Mouse (Mus musculus) ovary, adult 18-20 months (tissue): ENCODE results near the gene L3hypdh.

ENCODE experiments used
- DNase-seq: peaks from one replicate; pipeline ENCODE4 v3.0.0; 2022; ENCODE audit warnings: low spot score, mixed read lengths

Gene L3hypdh

GRCm38 (mm10) chr12:72085329-72086165 is at the start of gene L3hypdh, which contains the start of gene Jkamp:
TSS of gene L3hypdh (minus strand) at chr12:72085439.
TSS of gene Jkamp (plus strand) at chr12:72085589.
- peak; percentile 100 for DNase-seq

DNA sequence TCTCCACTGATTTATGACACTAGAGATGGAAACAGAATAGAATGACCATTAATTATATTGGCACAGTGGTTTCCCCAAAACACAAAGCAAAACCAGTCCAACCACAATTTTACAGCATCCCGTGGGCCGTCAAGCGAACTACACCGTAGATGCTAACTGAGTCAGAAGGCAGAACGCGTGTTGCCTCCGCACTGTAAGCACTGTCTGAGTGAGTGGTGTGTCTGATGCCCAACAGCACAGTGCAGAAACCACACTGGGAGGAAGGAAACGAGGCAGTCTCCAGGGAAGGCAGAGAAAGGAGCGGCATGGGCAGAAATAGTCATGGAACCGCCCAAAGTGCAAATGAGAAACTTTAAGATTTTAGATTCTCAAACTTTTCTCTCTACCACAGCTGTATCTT is 44.0 kb upstream of the L3hypdh start:
- no peak for DNase-seq

GRCm38 (mm10) chr12:72115686-72116345 is 30.6 kb upstream of the L3hypdh start:
- DNase-seq, result no peak

DNA sequence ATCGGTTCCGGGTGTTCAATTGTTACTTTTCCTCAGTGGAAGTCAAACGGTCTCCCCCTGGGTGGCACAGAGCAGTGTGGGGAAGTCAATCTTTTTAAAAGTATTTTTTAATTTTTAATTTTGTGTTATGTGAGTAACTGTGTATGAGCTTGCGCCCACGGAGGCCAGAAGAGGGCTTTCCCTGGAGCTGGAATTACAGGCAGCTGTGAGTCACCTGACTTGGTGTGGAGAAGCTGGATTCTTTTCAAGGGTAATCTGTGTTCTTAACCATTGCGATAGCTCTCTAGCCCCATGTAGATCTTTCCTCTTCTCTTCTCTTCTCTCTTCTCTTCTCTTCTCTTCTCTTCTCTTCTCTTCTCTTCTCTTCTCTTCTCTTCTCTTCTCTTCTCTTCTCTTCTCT is 29.9 kb upstream of the L3hypdh start:
- DNase-seq, result no peak

DNA sequence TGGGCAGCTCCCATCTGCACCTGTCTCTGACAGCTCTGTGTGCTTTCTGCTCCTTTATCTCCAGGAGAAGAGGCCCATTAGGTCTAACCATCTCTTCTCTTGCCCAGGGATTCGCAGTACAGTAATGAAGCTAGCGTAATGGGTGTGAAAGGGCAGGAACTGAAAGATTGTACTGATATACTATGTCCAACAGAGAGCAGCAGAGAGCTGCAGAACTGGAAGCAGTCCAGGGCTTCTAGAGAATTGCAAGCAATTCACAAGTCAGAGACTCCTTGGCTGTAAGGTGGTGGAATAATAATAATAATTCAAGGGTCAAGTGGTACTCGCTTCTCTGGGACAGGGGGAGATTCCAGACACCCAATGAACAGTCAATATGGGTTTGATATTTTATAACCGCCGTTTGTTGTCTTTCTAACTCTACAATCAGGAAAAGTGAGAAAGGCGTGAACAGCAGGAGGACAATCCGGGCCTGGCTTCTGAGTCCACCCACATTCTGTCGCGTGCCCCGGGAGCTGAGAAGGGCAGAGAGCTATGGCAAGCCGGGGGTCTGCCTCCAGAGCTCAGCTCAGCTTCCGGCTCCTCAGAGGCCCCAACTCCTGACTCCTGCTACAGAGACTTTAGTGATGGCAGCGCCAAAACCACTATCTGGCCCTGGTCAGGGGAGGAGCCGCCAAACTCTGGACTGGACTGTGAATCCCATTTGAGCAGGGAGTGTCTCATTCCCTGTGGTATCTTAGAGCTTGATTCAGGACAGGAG is 19.5 kb upstream of the L3hypdh start:
- peak; percentile 32 for DNase-seq

DNA sequence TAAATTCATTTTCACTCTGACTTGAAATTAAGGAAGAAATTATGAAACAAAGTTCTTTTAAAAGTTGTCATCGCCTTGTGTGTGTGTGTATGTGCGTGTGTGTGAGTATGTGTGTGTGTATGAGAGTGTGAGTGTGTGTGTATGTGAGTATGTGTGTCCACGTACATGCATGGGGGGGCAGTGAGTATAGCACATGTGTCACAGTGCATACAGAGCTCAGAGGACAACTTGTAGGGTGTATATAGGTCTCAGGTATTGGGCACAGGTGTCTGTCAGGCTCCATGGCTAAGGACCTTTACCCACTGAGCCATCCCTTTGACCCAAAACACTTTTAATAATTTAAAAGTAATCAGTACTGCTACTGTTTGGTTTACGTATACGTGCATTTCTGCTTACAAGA is 18.8 kb upstream of the L3hypdh start:
- DNase-seq, result no peak

DNA sequence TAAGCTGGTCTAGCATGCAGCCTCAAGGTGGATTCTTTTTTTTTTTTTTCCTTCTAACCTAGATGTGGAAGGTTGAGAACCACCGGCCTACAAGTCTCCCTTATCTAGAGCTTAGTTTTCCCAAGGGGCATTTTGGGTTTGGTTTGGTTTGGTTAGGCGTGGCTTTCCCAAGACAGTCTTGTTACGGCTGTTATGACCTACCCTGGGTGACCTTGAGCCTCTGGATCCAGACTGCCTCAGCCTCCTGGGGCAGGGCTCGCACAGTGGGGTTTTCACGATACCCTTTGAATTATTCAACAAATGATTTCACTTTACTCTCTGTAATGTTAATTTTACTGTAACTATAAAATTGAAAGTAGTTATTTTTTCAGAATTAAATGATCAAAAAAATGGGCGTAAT is 17.5 kb upstream of the L3hypdh start:
- no peak for DNase-seq

GRCm38 (mm10) chr12:72096966-72097365 is 11.7 kb upstream of the L3hypdh start:
- DNase-seq, result no peak

- DNase-seq, result no peak
These were observed 4.6 kb upstream of the L3hypdh start for GRCm38 (mm10) chr12:72089802-72090201.

DNA sequence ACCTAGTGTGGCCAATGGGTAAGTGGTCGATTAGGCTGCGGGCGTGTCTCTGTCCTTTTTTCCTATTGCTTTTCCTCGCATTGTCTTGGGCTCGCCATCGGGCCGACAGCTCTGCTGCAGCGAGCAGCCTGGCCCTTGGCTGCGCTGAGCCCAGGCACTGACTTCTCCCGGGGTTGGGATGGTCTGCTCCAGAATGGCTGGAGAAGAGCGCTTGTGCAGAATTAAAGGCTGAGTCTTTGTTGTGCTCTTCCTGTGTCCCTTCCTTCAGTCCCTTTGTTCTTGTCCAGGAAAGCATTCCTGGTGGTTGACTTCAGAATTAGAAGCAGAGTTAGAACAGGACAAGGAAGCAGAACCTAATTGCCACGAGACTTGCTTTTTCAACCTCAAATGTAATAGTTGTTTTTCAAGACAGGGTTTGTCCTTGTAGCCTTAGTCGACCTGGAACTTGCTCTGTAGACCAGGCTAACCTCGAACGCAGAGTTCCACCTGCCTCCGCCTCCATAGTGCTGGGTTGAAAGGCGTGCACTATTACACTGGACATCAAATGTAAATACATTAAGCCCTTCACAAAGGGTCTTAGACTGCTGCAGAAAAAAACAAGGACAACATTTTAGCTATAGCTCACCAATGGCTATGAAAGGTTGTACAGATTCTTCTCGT is 1.1 kb upstream of the L3hypdh start:
- no peak for DNase-seq

DNA sequence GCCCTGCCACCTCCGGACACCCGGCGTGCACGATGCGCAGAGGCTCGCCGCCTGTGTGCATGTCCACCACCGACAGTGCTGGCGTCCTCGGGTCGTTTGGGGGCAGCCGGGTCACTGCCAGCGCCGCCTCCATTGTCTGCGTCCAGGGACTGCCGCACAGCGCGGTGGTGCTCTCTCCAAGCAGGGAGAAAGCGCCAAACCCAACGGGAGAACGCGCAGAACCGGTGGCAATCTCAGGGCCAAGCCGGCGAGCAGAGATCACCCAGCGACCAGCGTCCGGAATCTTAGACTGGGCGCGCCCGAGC is 263 bp downstream of the L3hypdh start:
- no peak for DNase-seq

GRCm38 (mm10) chr12:72084261-72085023 is 797 bp downstream of the L3hypdh start:
- peak; percentile 38 for DNase-seq

DNA sequence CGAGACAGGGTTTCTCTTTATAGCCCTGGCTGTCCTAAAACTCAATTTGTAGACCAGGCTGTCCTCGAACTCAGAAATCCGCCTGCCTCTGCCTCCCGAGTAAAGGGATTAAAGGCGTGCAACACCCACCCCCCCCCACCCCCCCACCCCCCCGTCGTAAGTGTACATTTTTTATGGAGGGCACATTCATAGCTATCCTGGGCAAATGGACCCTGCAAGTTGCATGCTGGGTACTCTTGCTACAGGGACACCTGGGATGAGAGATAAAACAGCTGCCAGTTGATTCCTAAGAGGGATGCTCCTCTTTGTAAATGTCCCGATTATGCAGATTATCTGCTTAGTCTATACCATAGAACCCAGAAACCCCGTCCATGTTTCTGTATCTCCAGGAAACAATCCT is 2.0 kb downstream of the L3hypdh start:
- DNase-seq, result no peak

- peak; percentile 24 for DNase-seq
These were observed 2.9 kb downstream of the L3hypdh start for GRCm38 (mm10) chr12:72082370-72082769.

GRCm38 (mm10) chr12:72081961-72082360 is 3.3 kb downstream of the L3hypdh start:
- DNase-seq, result no peak

- DNase-seq, result no peak
These were observed 7.0 kb downstream of the L3hypdh start for GRCm38 (mm10) chr12:72078248-72078647.

DNA sequence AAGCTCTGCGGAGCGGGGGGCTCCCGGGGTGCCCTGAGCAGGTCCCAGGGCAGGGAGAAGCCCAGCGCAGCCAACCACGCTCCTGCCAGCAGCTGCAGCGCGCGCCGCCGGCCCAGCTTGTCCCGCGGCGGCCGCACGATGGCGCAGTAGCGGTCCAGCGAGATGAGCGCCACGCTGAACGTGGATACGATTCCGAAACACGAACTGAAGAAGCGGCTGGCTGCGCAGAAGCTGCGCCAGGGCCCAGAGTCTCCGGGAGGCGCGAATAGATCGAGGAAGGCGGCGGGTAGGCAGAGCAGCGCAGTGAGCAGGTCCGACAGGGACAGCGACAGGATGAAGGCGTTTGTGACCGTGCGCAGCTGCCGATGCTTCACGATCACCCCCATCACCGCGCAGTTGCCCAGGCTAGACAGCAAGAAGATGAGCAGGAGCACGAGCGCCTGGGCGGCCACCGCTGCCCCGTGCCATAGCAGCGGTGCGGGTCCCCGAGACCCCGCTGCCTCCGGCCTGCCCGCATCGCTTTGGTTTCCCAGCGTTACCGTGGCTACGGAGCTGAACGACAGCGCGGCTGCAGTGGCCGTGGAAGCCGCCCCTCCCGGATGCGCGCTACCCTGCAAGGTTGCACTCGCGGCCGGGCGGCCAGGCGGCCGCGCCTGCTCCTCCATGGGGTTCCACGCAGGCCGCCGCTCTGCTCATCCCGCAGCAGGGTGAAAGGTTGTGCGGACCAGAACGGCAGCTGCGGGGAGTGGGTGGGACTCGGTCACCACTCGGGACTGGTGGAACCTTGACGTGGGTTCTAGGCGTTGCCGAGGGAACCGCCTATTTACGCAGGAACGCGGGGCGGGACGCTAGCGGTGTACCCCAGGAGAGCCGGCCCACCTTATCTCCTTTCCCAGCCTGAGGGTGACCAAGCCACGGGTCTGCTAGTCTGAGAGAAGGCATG is 14.6 kb downstream of the L3hypdh start, which contains the start of gene Gpr135:
Gene Gpr135 (minus strand): TSS at position 799 of the 943 bp plus-strand sequence.
- DNase-seq, result peak; percentile 65

DNA sequence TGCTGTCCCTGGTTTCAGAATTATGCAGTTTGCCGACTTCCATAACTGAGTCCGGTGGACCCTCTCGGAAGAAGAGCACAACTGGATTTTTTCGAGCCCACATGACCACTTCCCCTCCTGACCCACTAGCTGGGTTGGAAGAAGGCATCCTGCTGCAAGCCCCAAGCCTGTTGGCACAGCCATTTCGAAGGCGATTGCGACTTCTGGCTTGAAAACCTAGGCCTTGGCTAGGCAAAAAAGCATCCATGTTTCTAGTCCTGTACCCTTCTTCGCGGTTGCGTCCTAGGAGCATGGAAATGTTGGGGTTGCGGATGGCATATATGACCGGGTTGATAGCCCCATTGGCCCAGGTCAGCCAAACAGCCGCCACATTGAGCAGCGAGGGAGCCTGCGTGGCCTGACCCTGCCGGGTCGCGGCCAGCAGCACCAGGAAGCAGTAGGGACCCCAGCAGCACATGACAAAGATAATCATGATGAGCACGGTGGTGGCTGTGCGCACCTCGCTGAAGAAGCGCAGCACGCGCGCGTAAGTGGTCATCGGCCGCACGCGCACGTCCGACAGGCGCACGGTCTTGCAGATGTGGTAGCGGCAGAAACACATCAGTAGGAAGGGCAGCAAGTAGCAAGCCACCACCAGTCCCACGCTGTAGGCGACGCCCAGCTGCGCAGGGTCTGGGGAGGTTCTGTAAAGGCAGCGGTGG is 15.5 kb downstream of the L3hypdh start:
- no peak for DNase-seq

DNA sequence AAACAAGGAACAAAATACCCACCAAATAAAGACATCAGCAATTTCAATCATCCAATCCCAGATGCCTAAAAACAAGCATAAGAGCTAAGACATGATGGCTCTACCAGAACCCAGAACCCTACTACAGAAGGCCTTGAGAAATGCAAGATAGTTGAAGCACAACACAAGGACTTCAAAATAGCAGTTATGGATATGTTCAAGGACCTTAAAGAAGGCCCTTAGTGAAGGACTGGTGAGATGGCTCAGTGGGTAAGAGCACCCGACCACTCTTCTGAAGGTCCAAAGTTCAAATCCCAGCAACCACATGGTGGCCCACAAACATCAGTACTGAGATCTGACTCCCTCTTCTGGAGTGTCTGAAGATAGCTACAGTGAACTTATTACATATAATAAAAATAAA is 27.5 kb downstream of the L3hypdh start:
- DNase-seq, result no peak

DNA sequence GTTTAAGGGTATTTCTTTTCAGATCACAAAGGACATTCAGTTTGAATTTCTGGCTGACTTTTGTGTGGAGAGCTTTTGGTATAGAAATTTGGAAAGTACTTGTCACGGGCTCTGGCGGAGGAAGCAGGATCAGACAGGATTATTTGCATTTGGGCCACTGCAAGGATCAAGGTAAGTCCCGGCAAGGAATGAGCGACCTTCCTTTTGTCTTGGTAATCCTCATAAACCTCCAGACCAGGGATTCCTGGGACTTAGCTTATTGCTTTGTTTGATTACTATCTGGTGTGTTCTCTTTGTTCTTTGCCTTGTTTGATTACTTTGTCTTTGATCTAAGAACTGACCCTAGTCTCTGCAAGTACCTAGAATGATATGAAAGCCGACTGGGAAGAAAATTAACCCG is 31.4 kb downstream of the L3hypdh start:
- no peak for DNase-seq
